Mouse (Mus musculus) embryonic facial prominence, embryonic 13.5 days (tissue): ENCODE data around the gene Kazn. TPM values are rescaled to one million over a fixed set of nuclear protein-coding genes. Genes with fewer than 3 reads are reported as not detected.
A peak's percentile ranks its signal among the peaks of the same experiment; 100 is the strongest.

Experiments used
- ATAC-seq: fragments of 200-750 bp; cut with Nextera tagmentation; 2 replicates; pipeline ENCODE4 v1.8.0; 2017; ENCODE audit warnings: low read depth; ENCODE audit not compliant: insufficient number of reproducible peaks, insufficient read depth, low FRiP score, low TSS enrichment
- H3K27ac ChIP-seq: fragments of 300-500 bp; sonication (generic); 2 replicates; pipeline ENCODE4 v1.5.1; 2015; ENCODE audit warnings: moderate library complexity, mild to moderate bottlenecking, inconsistent platforms
- H3K27me3 ChIP-seq: fragments of 300-500 bp; sonication (generic); 2 replicates; pipeline ENCODE4 v1.6.1; 2015; ENCODE audit warnings: mild to moderate bottlenecking, inconsistent platforms
- H3K36me3 ChIP-seq: fragments of 300-500 bp; sonication (generic); 2 replicates; pipeline ENCODE4 v1.6.1; 2015; ENCODE audit warnings: mild to moderate bottlenecking, inconsistent platforms
- H3K4me1 ChIP-seq: fragments of 300-500 bp; sonication (generic); 2 replicates; pipeline ENCODE4 v1.6.1; 2015; ENCODE audit warnings: inconsistent platforms
- H3K4me2 ChIP-seq: fragments of 300-500 bp; sonication (generic); 2 replicates; pipeline ENCODE4 v1.6.1; 2015; ENCODE audit warnings: moderate library complexity, mild to moderate bottlenecking, inconsistent platforms
- H3K4me3 ChIP-seq: fragments of 300-500 bp; sonication (generic); 2 replicates; pipeline ENCODE4 v1.5.1; 2015; ENCODE audit warnings: mild to moderate bottlenecking, inconsistent platforms
- H3K9ac ChIP-seq: fragments of 300-500 bp; sonication (generic); 2 replicates; pipeline ENCODE4 v1.6.1; 2015; ENCODE audit warnings: mild to moderate bottlenecking, inconsistent platforms
- H3K9me3 ChIP-seq: fragments of 300-500 bp; sonication (generic); 2 replicates; pipeline ENCODE4 v1.6.1; 2016; ENCODE audit warnings: inconsistent platforms
- WGBS: fragments of 180-500 bp; shearing (Covaris S2); methylation state at CpG from one replicate; pipeline ENCODE4 v1.1.7; 2015; ENCODE audit warnings: mixed read lengths; 5-methylcytosine and 5-hydroxymethylcytosine counted together
- polyA plus RNA-seq: library from polyadenylated mRNA; unstranded; fragments of >200 nt; fragmentation: Nextera tagmentation; extraction: Ambion mirVana; gene quantifications from 2 replicates; pipeline ENCODE4 v1.2.1, GENCODE M21; 2015

Kazn gene
- polyA plus RNA-seq, 1 experiment from 2014 or later = 13.2 TPM

GRCm38 (mm10) chr4:142059113-142059840 lies 179.9 kb downstream of the Kazn start:
- H3K4me2 ChIP-seq = no peak overlapping the region
- H3K36me3 ChIP-seq = no peaks in the 10 kb centered on the region
- no peak overlapping the region for H3K27ac ChIP-seq
- 85% methylated on average over 13 of the region's 13 CpGs for WGBS
- H3K9ac ChIP-seq = no peak overlapping the region
- H3K27me3 ChIP-seq = no peaks in the 10 kb centered on the region
- H3K4me3 ChIP-seq = no peak overlapping the region
- no peak for ATAC-seq
- peaks cover 26% of the 10 kb centered on the region for H3K4me1 ChIP-seq
- no peaks in the 10 kb centered on the region for H3K9me3 ChIP-seq

DNA sequence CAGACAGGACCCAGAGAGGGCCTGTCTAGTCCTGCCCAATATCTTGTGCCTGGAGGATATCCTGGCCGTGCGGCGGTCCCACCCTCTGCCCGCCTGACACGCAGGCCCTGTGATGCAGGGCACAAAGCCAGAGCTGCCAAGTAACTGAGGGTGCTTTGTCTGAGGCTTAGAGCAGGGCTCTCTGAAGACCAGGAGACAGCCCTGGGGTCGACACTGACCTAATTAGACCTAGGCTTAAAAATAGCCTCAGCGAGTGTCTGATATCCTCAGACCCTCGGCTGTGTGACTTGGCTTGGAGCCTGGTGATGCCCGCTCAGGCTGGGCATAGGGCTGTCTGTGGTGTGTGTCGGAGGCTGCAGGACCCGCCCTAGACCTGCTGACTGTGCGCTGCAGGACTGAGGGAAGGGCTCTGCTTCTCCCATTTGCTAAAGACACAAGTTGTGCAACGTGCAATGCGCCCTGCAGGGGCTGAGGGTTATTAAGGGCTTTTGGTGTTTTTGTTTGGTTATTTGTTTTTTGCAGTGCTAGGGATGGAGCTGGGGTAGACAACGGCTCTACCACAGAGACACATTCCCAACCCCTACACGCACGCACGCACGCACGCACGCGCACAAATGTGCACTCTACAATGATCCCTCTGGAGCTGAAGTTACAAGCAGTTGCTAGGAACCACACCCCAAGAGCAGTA lies 181.5 kb downstream of the Kazn start:
- Histone ChIP-seq H3K4me3 (no peak overlapping the region), H3K36me3 (no peaks in the 10 kb centered on the region), H3K9ac (no peak overlapping the region), H3K9me3 (no peaks in the 10 kb centered on the region), H3K4me1 (peaks cover 32% of the 10 kb centered on the region), H3K27me3 (no peaks in the 10 kb centered on the region), H3K27ac (0 out of 2 replicates have a peak overlapping the region, but pooled peaks have one; percentile 16), H3K4me2 (no peak overlapping the region)
- WGBS = 63% methylated on average over 22 of the region's 22 CpGs
- no peak for ATAC-seq

- H3K9ac ChIP-seq = no peak overlapping the region
- no peak for ATAC-seq
- no peaks in the 10 kb centered on the region for H3K9me3 ChIP-seq
- H3K4me1 ChIP-seq = peaks cover 26% of the 10 kb centered on the region
- H3K27ac ChIP-seq = no peak overlapping the region
- H3K4me2 ChIP-seq = no peak overlapping the region
- WGBS = 82% methylated on average over 8 of the region's 8 CpGs
- no peaks in the 10 kb centered on the region for H3K36me3 ChIP-seq
- no peak overlapping the region for H3K4me3 ChIP-seq
- no peaks in the 10 kb centered on the region for H3K27me3 ChIP-seq
Measured at GRCm38 (mm10) chr4:142055600-142055999, 183.6 kb downstream of the Kazn start.

- no peak overlapping the region for H3K4me2 ChIP-seq
- H3K4me1 ChIP-seq = peaks cover 22% of the 10 kb centered on the region
- ATAC-seq = no peak
- H3K4me3 ChIP-seq = no peak overlapping the region
- H3K27ac ChIP-seq = no peak overlapping the region
- 82% methylated on average over 11 of the region's 11 CpGs for WGBS
- no peaks in the 10 kb centered on the region for H3K27me3 ChIP-seq
- H3K36me3 ChIP-seq = no peaks in the 10 kb centered on the region
- H3K9ac ChIP-seq = no peak overlapping the region
- H3K9me3 ChIP-seq = no peaks in the 10 kb centered on the region
Measured at GRCm38 (mm10) chr4:142054580-142054979, 184.6 kb downstream of the Kazn start.

DNA sequence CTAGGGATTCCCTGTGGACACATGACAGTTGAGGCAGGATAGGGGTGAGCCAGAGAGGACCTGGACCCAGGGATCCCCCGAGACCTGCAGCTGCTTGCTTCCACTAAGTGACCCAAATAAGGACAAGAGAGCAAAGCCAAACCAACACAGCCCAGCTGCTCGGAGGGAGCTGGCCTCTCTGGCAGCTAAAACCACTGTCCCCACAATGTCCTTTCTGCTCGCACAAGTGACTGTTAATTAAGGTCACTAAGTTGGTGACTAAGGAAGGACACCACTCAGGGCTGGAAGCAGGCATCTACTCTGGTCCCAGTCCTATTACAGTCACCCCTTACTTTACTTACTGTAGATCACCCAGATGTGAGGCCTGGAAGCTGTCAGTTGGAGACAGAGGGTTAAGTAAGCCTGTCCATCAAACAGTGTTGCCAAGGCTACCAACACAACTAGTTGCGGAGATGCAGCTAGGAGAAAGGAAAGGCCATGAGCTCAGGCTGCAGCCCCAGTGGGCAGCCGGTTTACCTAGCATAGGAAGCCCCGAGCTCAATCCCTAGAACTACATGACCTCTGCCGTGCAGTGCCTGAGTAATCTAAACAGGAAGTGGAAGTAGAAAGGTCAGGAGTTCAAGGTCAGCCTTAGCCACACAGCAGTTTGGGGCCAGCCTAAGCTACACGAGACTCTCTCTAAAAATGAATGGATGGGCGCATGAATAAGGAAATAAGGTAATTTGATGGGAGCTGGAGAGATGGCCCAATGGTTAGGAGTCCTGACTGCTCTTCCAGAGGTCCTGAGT lies 185.3 kb downstream of the Kazn start:
- Histone ChIP-seq H3K9ac (no peak overlapping the region), H3K27ac (no peak overlapping the region), H3K4me1 (peaks cover 22% of the 10 kb centered on the region), H3K27me3 (no peaks in the 10 kb centered on the region), H3K36me3 (no peaks in the 10 kb centered on the region), H3K4me3 (no peak overlapping the region), H3K4me2 (no peak overlapping the region), H3K9me3 (no peaks in the 10 kb centered on the region)
- 42% methylated on average over 9 of the region's 9 CpGs for WGBS
- no peak for ATAC-seq

GRCm38 (mm10) chr4:142053261-142053660 lies 185.9 kb downstream of the Kazn start:
- no peaks in the 10 kb centered on the region for H3K9me3 ChIP-seq
- H3K27ac ChIP-seq = no peak overlapping the region
- H3K4me2 ChIP-seq = no peak overlapping the region
- WGBS = 52% methylated on average over 4 of the region's 4 CpGs
- no peaks in the 10 kb centered on the region for H3K27me3 ChIP-seq
- H3K4me3 ChIP-seq = no peak overlapping the region
- no peak overlapping the region for H3K9ac ChIP-seq
- H3K36me3 ChIP-seq = no peaks in the 10 kb centered on the region
- peaks cover 22% of the 10 kb centered on the region for H3K4me1 ChIP-seq
- no peak for ATAC-seq

DNA sequence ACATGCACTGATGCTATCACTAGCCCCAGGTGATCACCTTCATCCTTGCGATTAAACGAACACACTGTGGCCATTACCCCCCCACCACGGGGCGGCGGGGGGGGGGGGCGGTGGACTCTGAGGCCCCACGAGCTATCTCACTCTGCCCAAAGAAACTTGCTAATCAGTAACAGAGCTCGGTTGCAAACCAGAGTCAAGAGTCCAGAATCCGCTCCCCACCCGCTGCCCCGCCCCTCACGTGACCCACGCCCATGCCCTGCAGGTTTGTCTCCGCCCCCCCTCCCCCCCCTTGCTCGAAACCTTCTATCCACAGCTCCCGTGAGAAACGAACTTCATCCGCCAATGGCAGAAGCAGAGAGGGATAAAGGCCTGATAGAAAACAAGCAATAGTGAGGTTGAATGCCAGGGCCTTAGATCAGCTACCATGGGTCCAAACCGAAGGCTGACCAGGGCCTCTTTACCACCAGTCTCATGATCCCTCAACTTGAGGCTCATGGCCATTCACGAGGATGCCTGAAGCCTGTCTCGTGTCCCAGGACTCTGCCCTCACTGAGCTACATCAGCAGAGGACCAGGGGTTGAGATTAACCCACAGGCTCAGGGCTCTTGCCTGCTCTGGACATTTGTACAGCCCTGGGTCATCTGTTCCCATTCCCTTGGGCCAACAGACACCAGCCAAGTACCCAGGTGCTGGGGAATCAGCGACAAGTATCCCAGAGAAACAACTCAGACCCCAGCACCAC lies 186.6 kb downstream of the Kazn start:
- no peak for ATAC-seq
- H3K36me3 ChIP-seq = no peaks in the 10 kb centered on the region
- no peak overlapping the region for H3K9ac ChIP-seq
- H3K4me1 ChIP-seq = peaks cover 17% of the 10 kb centered on the region
- no peaks in the 10 kb centered on the region for H3K27me3 ChIP-seq
- H3K4me2 ChIP-seq = peak overlapping the region; percentile 47
- WGBS = 26% methylated on average over 21 of the region's 22 CpGs
- H3K27ac ChIP-seq = peak overlapping the region; percentile 22; the same call in 1 of the 2 replicates
- no peaks in the 10 kb centered on the region for H3K9me3 ChIP-seq
- peak overlapping the region; percentile 6; the same call in 1 of the 2 replicates for H3K4me3 ChIP-seq

Other genes with a start within 250 kb of the Kazn start
- gene Fhad1, start 224.3 kb downstream of the Kazn start, polyA plus RNA-seq = 0.91 and 1.3 TPM in 2 replicates
- 13.9 and 14.2 TPM in 2 replicates for gene Tmem51, start 155.1 kb downstream of the Kazn start, polyA plus RNA-seq